Mouse (Mus musculus) spleen, adult 2 months (tissue): Measurements from ENCODE around the gene Stard8.
A peak's percentile ranks its signal among the peaks of the same experiment; 100 is the strongest.

Source experiments
- CTCF ChIP-seq: fragments of 200-500 bp; IDR thresholded peaks from 2 replicates; pipeline ENCODE4 v1.5.1; 2011; ENCODE audit warnings: mild to moderate bottlenecking, inconsistent platforms; ENCODE audit not compliant: insufficient read depth, insufficient read length, insufficient replicate concordance; ENCODE audit errors: extremely low read depth
- POLR2A ChIP-seq: fragments of 200-500 bp; IDR thresholded peaks from 2 replicates; pipeline ENCODE4 v1.6.1; 2011; ENCODE audit warnings: low read depth, low read length, inconsistent platforms

GRCm38 (mm10) chrX:98989574-98989973 lies 13.5 kb upstream of the Stard8 start:
- TF ChIP-seq CTCF (peak; percentile 25; the same call in 1 of the 2 replicates), POLR2A (no peak)
